Mouse (Mus musculus): Measurements from ENCODE around the gene Strada.

The Strada gene

GRCm38 (mm10) chr11:106187326-106187725, 14.6 kb downstream of the Strada start:
- no peak for DNase-seq

GRCm38 (mm10) chr11:106180449-106180801, 21.5 kb downstream of the Strada start:
- DNase-seq: no peak

- DNase-seq: no peak
These were observed 22.1 kb downstream of the Strada start for GRCm38 (mm10) chr11:106179711-106180448.

- no peak for DNase-seq
These were observed 23.8 kb downstream of the Strada start for GRCm38 (mm10) chr11:106178036-106178782.

GRCm38 (mm10) chr11:106176372-106176771, 25.6 kb downstream of the Strada start:
- no peak for DNase-seq

GRCm38 (mm10) chr11:106175081-106175480, 26.9 kb downstream of the Strada start:
- DNase-seq: peak; percentile 52 to 53

GRCm38 (mm10) chr11:106174372-106174771, 27.6 kb downstream of the Strada start:
- peak; percentile 47 to 57 for DNase-seq

GRCm38 (mm10) chr11:106173228-106173627, 28.7 kb downstream of the Strada start:
- DNase-seq: no peak

GRCm38 (mm10) chr11:106170807-106171206, 31.2 kb downstream of the Strada start:
- peak; percentile 44 to 61 for DNase-seq

- no peak for DNase-seq
These were observed 34.5 kb downstream of the Strada start for GRCm38 (mm10) chr11:106167435-106167834.

GRCm38 (mm10) chr11:106164601-106165180, 37.3 kb downstream of the Strada start:
- no peak for DNase-seq

GRCm38 (mm10) chr11:106163546-106163945, 38.4 kb downstream of the Strada start:
- no peak for DNase-seq

- peak; percentile 38 to 41 for DNase-seq
These were observed 39.7 kb downstream of the Strada start for GRCm38 (mm10) chr11:106162237-106162636.

- DNase-seq: peak; percentile 85 to 87
These were observed 40.9 kb downstream of the Strada start, which contains the start of the genes Gm10840 and Limd2 for GRCm38 (mm10) chr11:106160841-106161721. Gm10840 (plus strand) TSS chr11:106160850. Limd2 (minus strand) TSS chr11:106160860.

GRCm38 (mm10) chr11:106159921-106160840, 41.8 kb downstream of the Strada start:
- peak; percentile 92 to 95 for DNase-seq

- DNase-seq: peak; percentile 53 to 57
These were observed 42.6 kb downstream of the Strada start for GRCm38 (mm10) chr11:106159216-106159920.

- DNase-seq: peak in 1 of 2 experiments; percentile 43
These were observed 43.1 kb downstream of the Strada start for GRCm38 (mm10) chr11:106158930-106159215.

- peak; percentile 54 to 63 for DNase-seq
These were observed 43.7 kb downstream of the Strada start for GRCm38 (mm10) chr11:106158081-106158929.

- no peak for DNase-seq
These were observed 44.8 kb downstream of the Strada start for GRCm38 (mm10) chr11:106157154-106157553.

GRCm38 (mm10) chr11:106156257-106156656, 45.7 kb downstream of the Strada start:
- DNase-seq: no peak
